Mouse (Mus musculus) adrenal gland, postnatal 25 days (tissue): ENCODE results near the gene Ppfibp1. TPM values are rescaled to one million over a fixed set of nuclear protein-coding genes. Genes with fewer than 3 reads are reported as not detected.
A peak's percentile ranks its signal among the peaks of the same experiment; 100 is the strongest.
"Not testable (repeated sequence)": the region's sequence is repeated elsewhere in the genome, so short reads cannot be mapped to it uniquely, and the experiment has no call there.

Experiments used
- DNase-seq: peaks from one replicate; pipeline ENCODE4 v3.0.0; 2021; ENCODE audit warnings: mixed read lengths
- long read RNA-seq: library from polyadenylated mRNA; stranded (forward); transcript quantifications from one replicate; pipeline ENCODE4 v2.0.0, GENCODE M21; 2021
- total RNA-seq: library from RNA; stranded (reverse); gene quantifications from 2 replicates; pipeline ENCODE4 v1.2.3, GENCODE M21; 2021

Gene Ppfibp1
- 70.0 and 98.9 TPM in 2 replicates for total RNA-seq
- long read RNA-seq, full-length matches to known transcripts: 10 of 34 reads
- long read RNA-seq, partial matches to known transcripts: 8 of 34 reads
- long read RNA-seq, other reads (novel, unspliced or antisense): 16 of 34 reads

DNA sequence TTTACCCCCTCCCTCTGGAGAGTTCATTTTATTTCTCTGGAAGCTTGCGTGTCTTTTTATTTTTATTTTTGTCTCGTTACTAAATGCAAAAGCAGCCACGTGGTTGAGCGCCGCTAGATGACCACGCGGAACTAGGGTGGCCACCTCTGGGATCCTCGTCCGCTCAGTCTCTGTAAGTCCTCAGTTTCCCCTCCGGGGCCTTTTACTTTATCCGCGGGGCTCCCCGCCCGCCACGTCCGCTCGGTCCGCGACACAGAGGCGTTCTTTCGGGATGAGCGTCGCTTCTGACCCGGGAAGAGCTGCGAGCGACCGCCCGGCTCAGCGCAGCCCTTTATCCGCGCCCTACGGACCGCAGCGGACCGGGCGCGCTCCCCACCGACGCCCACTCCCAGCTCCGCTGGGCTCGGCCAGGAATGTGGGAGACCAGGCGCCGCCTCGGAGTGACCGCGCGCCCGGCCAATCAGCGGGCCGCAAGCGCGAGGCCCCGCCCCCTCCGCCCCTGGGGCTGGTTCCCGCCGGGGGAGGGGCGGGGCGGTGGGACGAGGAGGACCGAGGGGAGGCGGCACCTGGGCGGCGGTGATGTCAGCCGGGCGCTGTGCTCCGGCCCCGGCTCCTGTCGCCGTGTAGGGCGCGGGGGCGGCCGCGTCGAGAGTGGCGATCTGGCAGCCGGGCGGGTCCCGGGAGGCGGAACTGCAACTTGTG, at the start of gene Ppfibp1:
Gene Ppfibp1 (plus strand): TSS at position 530 of the 702 bp plus-strand sequence.
- DNase-seq: peak; percentile 98

GRCm38 (mm10) chr6:146838863-146839262, 49.4 kb upstream of the Ppfibp1 start:
- peak; percentile 23 for DNase-seq

GRCm38 (mm10) chr6:146844867-146845266, 43.4 kb upstream of the Ppfibp1 start:
- no peak for DNase-seq

GRCm38 (mm10) chr6:146845347-146845746, 42.9 kb upstream of the Ppfibp1 start:
- no peak for DNase-seq

- peak; percentile 53 for DNase-seq
Measured at GRCm38 (mm10) chr6:146845961-146846750, 42.1 kb upstream of the Ppfibp1 start.

DNA sequence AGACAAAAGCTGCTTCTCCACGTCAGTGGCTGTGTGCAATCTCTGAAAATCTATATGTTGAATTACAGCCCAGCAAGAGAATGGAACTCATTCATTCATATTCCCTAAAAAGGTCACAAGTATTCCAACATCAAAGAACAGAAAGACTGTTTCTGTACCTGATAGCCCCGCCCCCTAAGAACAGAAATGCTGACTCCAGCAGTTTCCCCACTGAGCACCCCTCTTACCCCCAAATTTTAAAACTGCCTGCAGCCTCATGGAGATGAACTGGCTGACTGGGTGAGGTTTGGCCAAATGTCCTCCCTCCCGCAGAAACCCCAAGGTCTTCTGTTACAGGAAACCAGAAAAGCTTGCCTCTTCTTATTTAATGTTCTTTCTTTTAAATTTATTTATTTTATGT, 40.9 kb upstream of the Ppfibp1 start:
- no peak for DNase-seq

GRCm38 (mm10) chr6:146848281-146848680, 40.0 kb upstream of the Ppfibp1 start:
- no peak for DNase-seq

- no peak for DNase-seq
Measured at GRCm38 (mm10) chr6:146850050-146850449, 38.2 kb upstream of the Ppfibp1 start, which contains the start of gene Smco2. Smco2 (plus strand) TSS chr6:146850104.

- no peak for DNase-seq
Measured at GRCm38 (mm10) chr6:146851916-146852315, 36.4 kb upstream of the Ppfibp1 start.

GRCm38 (mm10) chr6:146852739-146853138, 35.5 kb upstream of the Ppfibp1 start:
- DNase-seq: no peak

- no peak for DNase-seq
Measured at GRCm38 (mm10) chr6:146855185-146855584, 33.1 kb upstream of the Ppfibp1 start.

GRCm38 (mm10) chr6:146857386-146857785, 30.9 kb upstream of the Ppfibp1 start:
- no peak for DNase-seq

GRCm38 (mm10) chr6:146863154-146863553, 25.1 kb upstream of the Ppfibp1 start:
- DNase-seq: no peak

- DNase-seq: not testable (repeated sequence)
Measured at GRCm38 (mm10) chr6:146864370-146864769, 23.9 kb upstream of the Ppfibp1 start.

- DNase-seq: no peak
Measured at GRCm38 (mm10) chr6:146865701-146866100, 22.6 kb upstream of the Ppfibp1 start.

GRCm38 (mm10) chr6:146871975-146872374, 16.3 kb upstream of the Ppfibp1 start:
- DNase-seq: no peak

GRCm38 (mm10) chr6:146874415-146874814, 13.9 kb upstream of the Ppfibp1 start:
- DNase-seq: no peak

DNA sequence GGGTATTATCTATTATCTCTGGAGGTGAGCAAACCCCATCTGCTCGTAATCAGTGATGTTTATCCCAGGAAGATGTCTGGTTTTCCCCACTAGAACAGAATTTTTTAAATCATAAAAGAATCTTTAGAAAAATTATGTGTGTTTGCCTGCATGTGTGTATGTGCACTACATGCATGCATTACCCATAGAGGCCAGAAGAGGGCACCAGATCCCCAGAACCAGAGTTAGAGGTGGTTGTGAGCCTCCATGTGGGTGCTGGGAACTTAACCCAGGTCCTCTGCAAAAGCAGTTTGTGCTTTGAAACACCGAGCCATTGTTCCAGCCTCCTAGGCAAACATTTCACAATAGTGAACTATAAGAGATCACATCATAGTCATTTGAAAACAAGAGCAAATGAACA, 11.5 kb upstream of the Ppfibp1 start:
- DNase-seq: no peak

- no peak for DNase-seq
Measured at GRCm38 (mm10) chr6:146877425-146878045, 10.8 kb upstream of the Ppfibp1 start.

- DNase-seq: no peak
Measured at GRCm38 (mm10) chr6:146878926-146879325, 9.4 kb upstream of the Ppfibp1 start.

- no peak for DNase-seq
Measured at GRCm38 (mm10) chr6:146879856-146880255, 8.4 kb upstream of the Ppfibp1 start.

DNA sequence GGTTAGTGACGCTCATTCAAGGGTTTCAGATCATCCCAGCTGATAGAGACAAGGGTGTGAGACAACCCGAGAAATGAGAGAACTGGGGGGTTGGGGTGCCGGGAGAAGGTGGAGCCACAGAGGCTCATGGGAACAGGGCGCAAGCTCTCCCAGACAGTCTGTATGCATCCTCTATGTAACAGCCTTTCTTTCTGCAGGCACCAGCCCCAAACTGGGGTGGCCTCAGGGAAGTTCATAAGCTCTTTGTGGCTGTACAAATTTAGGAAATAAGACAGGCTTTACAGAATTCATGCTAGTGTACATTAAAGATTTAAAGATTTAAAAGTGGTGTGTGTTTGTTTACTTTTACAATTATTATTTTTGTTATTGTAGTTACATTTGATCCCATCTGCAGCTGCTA, 8.0 kb upstream of the Ppfibp1 start:
- DNase-seq: no peak
